Mouse (Mus musculus) kidney, postnatal 14 days (tissue): ENCODE measurements around the gene Ndufaf8.

Source experiments
- DNase-seq: peaks from one replicate; pipeline ENCODE4 v3.0.0; 2022; ENCODE audit warnings: mixed read lengths

Gene Ndufaf8

GRCm38 (mm10) chr11:120098588-120099511 is at the start of gene Ndufaf8, which contains the start of gene Tepsin:
Gene Ndufaf8, plus strand, starts transcription at chr11:120098928.
Gene Tepsin, minus strand, starts transcription at chr11:120098731.
- DNase-seq: peak; percentile 99

- DNase-seq: peak; percentile 44
These were observed 49.7 kb upstream of the Ndufaf8 start for GRCm38 (mm10) chr11:120049067-120049466.

- DNase-seq: no peak
These were observed 47.5 kb upstream of the Ndufaf8 start for GRCm38 (mm10) chr11:120051124-120051811.

GRCm38 (mm10) chr11:120052274-120052673 is 46.5 kb upstream of the Ndufaf8 start:
- DNase-seq: peak; percentile 39

- DNase-seq: no peak
These were observed 44.9 kb upstream of the Ndufaf8 start for GRCm38 (mm10) chr11:120053846-120054245.

GRCm38 (mm10) chr11:120055953-120056732 is 42.6 kb upstream of the Ndufaf8 start:
- DNase-seq: no peak

- DNase-seq: no peak
These were observed 38.1 kb upstream of the Ndufaf8 start for GRCm38 (mm10) chr11:120060634-120061033.

- no peak for DNase-seq
These were observed 35.4 kb upstream of the Ndufaf8 start for GRCm38 (mm10) chr11:120063326-120063725.

GRCm38 (mm10) chr11:120064006-120064667 is 34.6 kb upstream of the Ndufaf8 start:
- no peak for DNase-seq

- DNase-seq: no peak
These were observed 34.1 kb upstream of the Ndufaf8 start for GRCm38 (mm10) chr11:120064668-120065040.

GRCm38 (mm10) chr11:120065291-120065690 is 33.4 kb upstream of the Ndufaf8 start:
- DNase-seq: peak; percentile 77

GRCm38 (mm10) chr11:120067834-120068233 is 30.9 kb upstream of the Ndufaf8 start:
- no peak for DNase-seq

GRCm38 (mm10) chr11:120069261-120069660 is 29.5 kb upstream of the Ndufaf8 start:
- DNase-seq: no peak

GRCm38 (mm10) chr11:120070286-120070930 is 28.3 kb upstream of the Ndufaf8 start:
- DNase-seq: no peak

GRCm38 (mm10) chr11:120071065-120071464 is 27.7 kb upstream of the Ndufaf8 start:
- no peak for DNase-seq

GRCm38 (mm10) chr11:120071731-120072320 is 26.9 kb upstream of the Ndufaf8 start:
- no peak for DNase-seq

GRCm38 (mm10) chr11:120072986-120073647 is 25.6 kb upstream of the Ndufaf8 start:
- no peak for DNase-seq

- no peak for DNase-seq
These were observed 22.5 kb upstream of the Ndufaf8 start for GRCm38 (mm10) chr11:120076191-120076590.

- DNase-seq: peak; percentile 47
These were observed 18.4 kb upstream of the Ndufaf8 start for GRCm38 (mm10) chr11:120080282-120080681.

- DNase-seq: no peak
These were observed 12.7 kb upstream of the Ndufaf8 start for GRCm38 (mm10) chr11:120085891-120086627.
